Mouse (Mus musculus) NIH3T3 (cell line): ENCODE data around the gene Gm21312.
"Not testable (repeated sequence)": the region's sequence is repeated elsewhere in the genome, so short reads cannot be mapped to it uniquely, and the experiment has no call there.

Source experiments
- DNase-seq: peaks from one replicate; pipeline ENCODE4 v3.0.0-alpha.2; 2012; ENCODE audit warnings: low read depth

The Gm21312 gene

DNA sequence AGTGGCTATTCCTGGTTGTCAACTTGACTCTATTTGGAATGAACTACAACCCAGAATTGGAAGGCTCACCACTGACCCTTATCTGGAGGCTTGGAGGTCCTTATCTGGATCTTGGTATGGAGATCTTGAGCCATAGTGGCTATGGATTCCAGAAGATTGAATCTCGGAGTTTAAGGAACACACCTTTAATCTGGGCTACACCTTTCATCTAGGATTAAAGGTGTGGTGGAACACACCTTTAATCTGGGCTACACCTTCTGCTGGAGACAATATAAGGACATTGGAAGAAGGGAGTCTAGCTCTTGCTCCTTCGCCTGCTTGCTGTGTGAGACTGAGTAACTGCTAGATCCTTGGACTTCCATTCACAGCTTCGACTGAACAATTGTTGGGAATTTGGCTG, at the start of gene Gm21312:
TSS of gene Gm21312 (plus strand) at position 301 of the 400 bp plus-strand sequence.
- DNase-seq, result not testable (repeated sequence)

DNA sequence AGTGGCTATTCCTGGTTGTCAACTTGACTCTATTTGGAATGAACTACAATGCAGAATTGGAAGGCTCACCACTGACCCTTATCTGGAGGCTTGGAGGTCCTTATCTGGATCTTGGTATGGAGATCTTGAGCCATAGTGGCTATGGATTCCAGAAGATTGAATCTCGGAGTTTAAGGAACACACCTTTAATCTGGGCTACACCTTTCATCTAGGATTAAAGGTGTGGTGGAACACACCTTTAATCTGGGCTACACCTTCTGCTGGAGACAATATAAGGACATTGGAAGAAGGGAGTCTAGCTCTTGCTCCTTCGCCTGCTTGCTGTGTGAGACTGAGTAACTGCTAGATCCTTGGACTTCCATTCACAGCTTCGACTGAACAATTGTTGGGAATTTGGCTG, 34.1 kb upstream of the Gm21312 start, which contains the start of gene Gm21293:
TSS of gene Gm21293 (plus strand) at position 301 of the 400 bp plus-strand sequence.
- DNase-seq, result not testable (repeated sequence)

DNA sequence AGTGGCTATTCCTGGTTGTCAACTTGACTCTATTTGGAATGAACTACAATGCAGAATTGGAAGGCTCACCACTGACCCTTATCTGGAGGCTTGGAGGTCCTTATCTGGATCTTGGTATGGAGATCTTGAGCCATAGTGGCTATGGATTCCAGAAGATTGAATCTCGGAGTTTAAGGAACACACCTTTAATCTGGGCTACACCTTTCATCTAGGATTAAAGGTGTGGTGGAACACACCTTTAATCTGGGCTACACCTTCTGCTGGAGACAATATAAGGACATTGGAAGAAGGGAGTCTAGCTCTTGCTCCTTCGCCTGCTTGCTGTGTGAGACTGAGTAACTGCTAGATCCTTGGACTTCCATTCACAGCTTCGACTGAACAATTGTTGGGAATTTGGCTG, 25.6 kb upstream of the Gm21312 start, which contains the start of gene Gm6763:
TSS of gene Gm6763 (plus strand) at position 301 of the 400 bp plus-strand sequence.
- not testable (repeated sequence) for DNase-seq

DNA sequence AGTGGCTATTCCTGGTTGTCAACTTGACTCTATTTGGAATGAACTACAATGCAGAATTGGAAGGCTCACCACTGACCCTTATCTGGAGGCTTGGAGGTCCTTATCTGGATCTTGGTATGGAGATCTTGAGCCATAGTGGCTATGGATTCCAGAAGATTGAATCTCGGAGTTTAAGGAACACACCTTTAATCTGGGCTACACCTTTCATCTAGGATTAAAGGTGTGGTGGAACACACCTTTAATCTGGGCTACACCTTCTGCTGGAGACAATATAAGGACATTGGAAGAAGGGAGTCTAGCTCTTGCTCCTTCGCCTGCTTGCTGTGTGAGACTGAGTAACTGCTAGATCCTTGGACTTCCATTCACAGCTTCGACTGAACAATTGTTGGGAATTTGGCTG, 17.1 kb upstream of the Gm21312 start, which contains the start of gene Gm8764:
TSS of gene Gm8764 (plus strand) at position 301 of the 400 bp plus-strand sequence.
- not testable (repeated sequence) for DNase-seq

DNA sequence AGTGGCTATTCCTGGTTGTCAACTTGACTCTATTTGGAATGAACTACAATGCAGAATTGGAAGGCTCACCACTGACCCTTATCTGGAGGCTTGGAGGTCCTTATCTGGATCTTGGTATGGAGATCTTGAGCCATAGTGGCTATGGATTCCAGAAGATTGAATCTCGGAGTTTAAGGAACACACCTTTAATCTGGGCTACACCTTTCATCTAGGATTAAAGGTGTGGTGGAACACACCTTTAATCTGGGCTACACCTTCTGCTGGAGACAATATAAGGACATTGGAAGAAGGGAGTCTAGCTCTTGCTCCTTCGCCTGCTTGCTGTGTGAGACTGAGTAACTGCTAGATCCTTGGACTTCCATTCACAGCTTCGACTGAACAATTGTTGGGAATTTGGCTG, 8.6 kb upstream of the Gm21312 start, which contains the start of gene Gm21304:
TSS of gene Gm21304 (plus strand) at position 301 of the 400 bp plus-strand sequence.
- not testable (repeated sequence) for DNase-seq

DNA sequence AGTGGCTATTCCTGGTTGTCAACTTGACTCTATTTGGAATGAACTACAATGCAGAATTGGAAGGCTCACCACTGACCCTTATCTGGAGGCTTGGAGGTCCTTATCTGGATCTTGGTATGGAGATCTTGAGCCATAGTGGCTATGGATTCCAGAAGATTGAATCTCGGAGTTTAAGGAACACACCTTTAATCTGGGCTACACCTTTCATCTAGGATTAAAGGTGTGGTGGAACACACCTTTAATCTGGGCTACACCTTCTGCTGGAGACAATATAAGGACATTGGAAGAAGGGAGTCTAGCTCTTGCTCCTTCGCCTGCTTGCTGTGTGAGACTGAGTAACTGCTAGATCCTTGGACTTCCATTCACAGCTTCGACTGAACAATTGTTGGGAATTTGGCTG, 8.4 kb downstream of the Gm21312 start, which contains the start of gene Gm20765:
TSS of gene Gm20765 (plus strand) at position 301 of the 400 bp plus-strand sequence.
- not testable (repeated sequence) for DNase-seq

DNA sequence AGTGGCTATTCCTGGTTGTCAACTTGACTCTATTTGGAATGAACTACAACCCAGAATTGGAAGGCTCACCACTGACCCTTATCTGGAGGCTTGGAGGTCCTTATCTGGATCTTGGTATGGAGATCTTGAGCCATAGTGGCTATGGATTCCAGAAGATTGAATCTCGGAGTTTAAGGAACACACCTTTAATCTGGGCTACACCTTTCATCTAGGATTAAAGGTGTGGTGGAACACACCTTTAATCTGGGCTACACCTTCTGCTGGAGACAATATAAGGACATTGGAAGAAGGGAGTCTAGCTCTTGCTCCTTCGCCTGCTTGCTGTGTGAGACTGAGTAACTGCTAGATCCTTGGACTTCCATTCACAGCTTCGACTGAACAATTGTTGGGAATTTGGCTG, 16.9 kb downstream of the Gm21312 start, which contains the start of gene Gm4340:
TSS of gene Gm4340 (plus strand) at position 301 of the 400 bp plus-strand sequence.
- not testable (repeated sequence) for DNase-seq

DNA sequence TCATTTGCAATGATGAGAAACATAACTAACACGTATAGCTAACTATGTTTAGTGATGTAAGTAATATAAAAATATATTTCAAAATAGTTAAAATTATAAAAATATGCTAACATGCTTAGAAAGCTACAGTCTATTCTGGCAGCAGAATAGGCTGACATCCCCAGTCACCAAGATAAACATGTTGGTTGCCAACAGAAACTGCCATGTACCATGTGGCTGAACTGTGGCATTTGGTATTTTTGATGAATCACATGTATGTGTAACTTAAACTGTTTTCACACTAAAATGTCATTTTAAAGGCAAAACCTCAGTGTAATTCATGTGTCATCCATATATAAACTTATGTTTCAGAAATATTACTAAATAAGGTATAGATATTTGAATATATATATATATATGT, 32.8 kb downstream of the Gm21312 start:
- no peak for DNase-seq

DNA sequence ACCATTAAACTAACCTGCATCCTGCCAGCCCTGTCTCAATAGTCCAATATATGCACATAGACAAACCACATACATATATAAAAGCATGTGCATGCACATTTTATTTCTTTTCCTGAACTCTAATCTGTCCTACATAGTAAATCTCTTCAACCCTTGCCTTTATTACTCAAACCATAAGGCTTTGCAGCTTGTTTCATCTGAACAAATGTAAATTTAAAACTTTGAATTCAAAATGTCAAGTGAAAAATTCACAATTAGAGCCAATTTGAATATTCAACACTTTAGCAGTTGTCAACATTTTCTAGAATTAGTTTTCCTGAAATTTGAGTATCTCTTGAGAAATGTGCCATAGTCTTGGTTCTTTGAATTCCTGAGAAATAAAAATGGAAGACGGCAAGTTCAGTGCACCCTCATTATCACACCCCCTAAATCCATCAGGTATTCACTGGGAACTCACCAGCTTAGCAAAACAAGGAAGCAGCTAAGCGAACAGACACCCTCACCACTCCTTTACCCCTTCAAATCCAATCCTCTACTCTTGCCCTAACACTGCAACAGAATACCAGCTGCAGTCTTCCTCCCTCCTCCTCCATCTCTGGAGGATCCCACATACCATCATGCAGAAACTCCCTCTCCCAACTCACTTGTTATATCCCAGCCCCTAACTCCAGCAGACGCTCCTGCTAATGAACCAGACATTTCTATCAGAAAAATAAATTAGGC, 33.6 kb downstream of the Gm21312 start:
- DNase-seq, result no peak

DNA sequence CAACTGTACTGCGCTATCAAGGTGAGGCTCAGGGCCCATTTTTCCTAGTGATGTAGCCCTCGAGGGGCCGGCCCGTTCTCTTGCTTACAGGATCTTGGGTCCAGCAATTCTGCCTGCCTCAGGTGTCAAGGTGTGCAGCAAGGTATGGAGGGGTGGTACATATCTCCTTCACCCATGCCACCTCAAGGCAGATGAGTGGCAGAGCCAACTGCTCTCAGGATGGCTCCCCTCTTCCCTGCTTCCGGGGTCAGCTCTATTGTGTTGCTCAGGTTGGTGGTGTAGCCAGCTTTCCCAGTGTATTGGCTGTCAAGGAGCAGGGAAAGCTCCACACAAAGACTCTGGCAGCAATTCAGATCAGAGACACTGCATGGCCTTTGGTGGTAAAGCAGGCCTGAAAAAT, 37.7 kb downstream of the Gm21312 start:
- no peak for DNase-seq

DNA sequence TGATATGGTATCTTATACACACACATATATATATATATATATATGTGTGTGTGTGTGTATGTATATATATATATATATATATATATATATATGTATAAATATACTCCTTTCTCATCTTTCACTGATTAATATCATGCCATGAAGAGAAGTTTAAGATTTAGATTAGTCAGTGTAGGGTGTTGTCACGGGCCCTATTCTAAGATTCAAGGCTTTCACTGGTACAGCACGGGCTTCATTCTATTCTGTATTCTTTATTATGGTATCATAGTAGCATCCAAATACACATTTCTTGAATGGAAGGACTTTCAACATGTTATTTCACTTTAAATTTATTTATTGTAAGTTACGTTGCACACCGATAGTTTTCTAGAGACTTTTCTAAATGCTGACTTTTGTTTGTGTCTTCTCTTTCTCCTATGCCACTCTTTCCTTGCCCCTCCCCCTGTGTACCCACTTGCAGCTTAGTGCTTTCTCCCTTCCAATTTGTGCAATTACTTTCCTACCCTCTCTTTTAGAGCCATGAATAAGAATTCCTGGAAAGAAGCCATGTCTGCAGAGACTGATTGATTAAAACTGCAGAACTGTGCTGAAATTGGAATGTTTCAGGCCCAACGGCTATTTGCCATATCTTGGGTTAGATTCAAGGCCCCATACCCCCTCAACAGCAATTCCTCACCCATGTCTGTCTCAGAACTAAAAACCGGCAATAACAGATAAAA, 43.6 kb downstream of the Gm21312 start:
- DNase-seq, result no peak
